ENCODE assay signal across 27 mouse cellular contexts in the genomic region with DNA sequence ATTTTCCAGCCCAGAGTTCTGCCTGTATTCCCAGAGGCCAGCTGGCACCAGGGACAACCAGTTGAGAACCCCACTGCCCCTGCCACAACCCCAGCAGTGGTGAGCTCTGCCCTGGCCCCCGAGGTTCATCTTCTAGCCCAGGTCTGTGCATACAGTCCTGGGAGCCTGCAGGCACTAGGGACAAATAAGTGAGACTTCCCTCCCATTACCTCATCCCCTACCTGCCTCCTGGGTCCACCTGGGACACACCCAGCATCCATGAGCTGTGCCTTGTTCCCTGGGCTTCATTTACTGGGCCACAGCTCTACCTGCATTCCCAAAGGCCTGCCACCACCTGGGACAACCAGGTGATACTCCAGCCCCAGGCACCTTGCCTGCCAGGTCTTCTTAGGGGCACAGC.
"Had no signal": no experiment of that assay in that cellular context is flagged by ENCODE, and none has a peak within 500 bp of the region (broad histone marks: within the 10 kb centered on the region; RNA-seq: fewer than 3 reads in every experiment).

No protein-coding gene starts in this region.

- DNase-seq: cerebellum, adult 8-10 months; cerebellum, adult 9-10 months; cerebellum, adult 9-11 months; cerebellum, postnatal 10 days; cerebellum, postnatal 14 days; cerebellum, postnatal 25 days; cerebellum, postnatal 36 days; embryo, embryonic 11 days; forebrain, postnatal 0 days; gastrocnemius, adult 2 months; gastrocnemius, postnatal 10 days; gastrocnemius, postnatal 14 days; gastrocnemius, postnatal 25 days; gastrocnemius, postnatal 36 days; heart, adult 11 months; heart, adult 18-20 months; heart, adult 2 months had no signal

- H3K4me1 ChIP-seq: embryonic facial prominence, embryonic 12.5 days; forebrain, embryonic 10.5 days; forebrain, embryonic 12.5 days; forebrain, embryonic 13.5 days; forebrain, embryonic 15.5 days; heart, embryonic 10.5 days had no signal

- H3K27me3 ChIP-seq: embryonic facial prominence, embryonic 12.5 days; forebrain, embryonic 12.5 days; forebrain, embryonic 13.5 days; forebrain, embryonic 15.5 days had no signal

- H3K4me2 ChIP-seq: embryonic facial prominence, embryonic 12.5 days; forebrain, embryonic 12.5 days; forebrain, embryonic 13.5 days; forebrain, embryonic 15.5 days; heart, embryonic 11.5 days had no signal

- H3K36me3 ChIP-seq: embryonic facial prominence, embryonic 12.5 days; forebrain, embryonic 10.5 days; forebrain, embryonic 12.5 days; forebrain, embryonic 15.5 days; heart, embryonic 10.5 days had no signal

- H3K9ac ChIP-seq: embryonic facial prominence, embryonic 12.5 days; forebrain, embryonic 12.5 days; forebrain, embryonic 13.5 days; forebrain, embryonic 15.5 days; forebrain, postnatal 0 days had no signal

- H3K27ac ChIP-seq: embryonic facial prominence, embryonic 12.5 days; forebrain, embryonic 10.5 days; forebrain, embryonic 12.5 days; forebrain, embryonic 13.5 days; forebrain, embryonic 15.5 days; gastrocnemius, adult 2 months; heart, adult 2 months; heart, embryonic 10.5 days had no signal

- ATAC-seq: forebrain, embryonic 13.5 days; forebrain, embryonic 14.5 days; forebrain, embryonic 15.5 days; forebrain, embryonic 16.5 days; forebrain, postnatal 0 days had no signal

- H3K4me3 ChIP-seq: embryonic facial prominence, embryonic 12.5 days; erythroblast, embryonic 14.5 days; forebrain, embryonic 10.5 days; forebrain, embryonic 12.5 days; forebrain, embryonic 13.5 days; forebrain, embryonic 15.5 days; gastrocnemius, adult 2 months; heart, adult 2 months; heart, embryonic 10.5 days had no signal

- H3K9me3 ChIP-seq: embryonic facial prominence, embryonic 12.5 days; forebrain, embryonic 10.5 days; forebrain, embryonic 12.5 days; forebrain, embryonic 13.5 days; forebrain, embryonic 15.5 days; heart, embryonic 10.5 days had no signal
